Comparison of ENCODE assay signal across 8 mouse cellular contexts in genomic region chr15:98804054-98804453, GRCm38 (mm10). TPM values are rescaled to one million over a fixed set of nuclear protein-coding genes. Genes with fewer than 3 reads are reported as not detected.
DNase-seq lines count a peak whose midpoint lies in the region; ATAC-seq and TF ChIP-seq lines count a peak whose summit lies in the region.

No protein-coding gene starts in this region.

- 0 out of 2 replicates have a peak overlapping the region, but pooled peaks have one; percentile 5 for H3K4me3 ChIP-seq in forebrain, embryonic 11.5 days (ENCODE audit: low read depth, low read length)
- peak overlapping the region; percentile 17; the same call in 1 of the 2 replicates for H3K4me3 ChIP-seq in heart, postnatal 0 days (ENCODE audit: low read depth, low read length)
- H3K4me3 ChIP-seq in liver, embryonic 13.5 days (replicated peaks), result peak overlapping the region; percentile 19; the same call in 1 of the 2 replicates
- peak overlapping the region; percentile 28 for H3K4me3 ChIP-seq in stomach, embryonic 16.5 days (replicated peaks; ENCODE audit: low read length)

- peaks cover 99% of the 10 kb centered on the region for H3K27me3 ChIP-seq in forebrain, embryonic 11.5 days (ENCODE audit: control insufficient read depth, insufficient read depth, low read length)
- peaks cover 89% of the 10 kb centered on the region for H3K27me3 ChIP-seq in heart, postnatal 0 days (ENCODE audit: control insufficient read depth, insufficient read depth, low read length)
- peaks cover 100% of the 10 kb centered on the region for H3K27me3 ChIP-seq in liver, embryonic 13.5 days
- peaks cover 98% of the 10 kb centered on the region for H3K27me3 ChIP-seq in stomach, embryonic 16.5 days (ENCODE audit: control insufficient read depth, insufficient read depth, low read length)

- no peak overlapping the region for H3K4me2 ChIP-seq in forebrain, embryonic 11.5 days (ENCODE audit: low read depth, low read length, severe bottlenecking)
- peak overlapping the region; percentile 44 for H3K4me2 ChIP-seq in heart, postnatal 0 days (ENCODE audit: low read depth, low read length)
- peak overlapping the region; percentile 31 for H3K4me2 ChIP-seq in liver, embryonic 13.5 days
- peak overlapping the region; percentile 45 for H3K4me2 ChIP-seq in stomach, embryonic 16.5 days (ENCODE audit: low read depth, low read length)

- under 1% methylated on average over 32 of the region's 32 CpGs for WGBS in forebrain, embryonic 11.5 days
- 1% methylated on average over 32 of the region's 32 CpGs for WGBS in heart, postnatal 0 days
- under 1% methylated on average over 32 of the region's 32 CpGs for WGBS in liver, embryonic 13.5 days (ENCODE audit: insufficient replicate concordance)
- under 1% methylated on average over 32 of the region's 32 CpGs for WGBS in stomach, embryonic 16.5 days

- no peaks in the 10 kb centered on the region for H3K9me3 ChIP-seq in forebrain, embryonic 11.5 days (ENCODE audit: control insufficient read depth, low read length)
- no peaks in the 10 kb centered on the region for H3K9me3 ChIP-seq in heart, postnatal 0 days (replicated peaks; ENCODE audit: control insufficient read depth, low read length)
- no peaks in the 10 kb centered on the region for H3K9me3 ChIP-seq in liver, embryonic 13.5 days (replicated peaks)
- no peaks in the 10 kb centered on the region for H3K9me3 ChIP-seq in stomach, embryonic 16.5 days (replicated peaks; ENCODE audit: control insufficient read depth, low read length)

- ATAC-seq in forebrain, embryonic 11.5 days (replicated peaks; ENCODE audit: low FRiP score), result no peak
- peak; percentile 34; the same call in 1 of the 2 replicates for ATAC-seq in heart, postnatal 0 days (ENCODE audit: insufficient read depth, low read depth)
- ATAC-seq in liver, embryonic 13.5 days (ENCODE audit: low read depth), result peak; percentile 42; the same call in 1 of the 2 replicates
- ATAC-seq in stomach, embryonic 16.5 days (ENCODE audit: insufficient read depth, low FRiP score), result no peak

- H3K27ac ChIP-seq in forebrain, embryonic 11.5 days (ENCODE audit: low read depth, low read length), result no peak overlapping the region
- H3K27ac ChIP-seq in heart, postnatal 0 days (ENCODE audit: low read depth), result no peak overlapping the region
- H3K27ac ChIP-seq in liver, embryonic 13.5 days, result no peak overlapping the region
- H3K27ac ChIP-seq in stomach, embryonic 16.5 days (ENCODE audit: low read length), result no peak overlapping the region

- DNase-seq in CD8-positive naive resting alpha-beta T cell, adult 2 months (ENCODE audit: low read depth in 2 of 2, low spot score in 2 of 2), result peak; percentile 67 to 81
- peak; percentile 57 for DNase-seq in c-Kit-positive CD71-negative TER-119-negative erythroid progenitor cells, embryonic 14.5 days (ENCODE audit: low read depth)
- DNase-seq in forebrain, embryonic 11.5 days (ENCODE audit: low spot score), result peak; percentile 94
- peak; percentile 65 for DNase-seq in heart, postnatal 0 days (ENCODE audit: low spot score)
- peak; percentile 84 to 88 for DNase-seq in kidney, postnatal 25 days
- peak; percentile 69 for DNase-seq in liver, embryonic 13.5 days
- DNase-seq in neural tube, embryonic 10.5 days (ENCODE audit: extremely low spot score, low spot score), result peak; percentile 89

- H3K9ac ChIP-seq in forebrain, embryonic 11.5 days (ENCODE audit: low read length), result no peak overlapping the region
- no peak overlapping the region for H3K9ac ChIP-seq in heart, postnatal 0 days (replicated peaks; ENCODE audit: low read depth, low read length)
- H3K9ac ChIP-seq in liver, embryonic 13.5 days, result no peak overlapping the region
- peak overlapping the region; percentile 35; the same call in 1 of the 2 replicates for H3K9ac ChIP-seq in stomach, embryonic 16.5 days (ENCODE audit: low read length)

- no peaks in the 10 kb centered on the region for H3K36me3 ChIP-seq in forebrain, embryonic 11.5 days (ENCODE audit: control insufficient read depth, insufficient read depth, low read length)
- no peaks in the 10 kb centered on the region for H3K36me3 ChIP-seq in heart, postnatal 0 days (replicated peaks; ENCODE audit: control insufficient read depth, insufficient read depth, low read length)
- no peaks in the 10 kb centered on the region for H3K36me3 ChIP-seq in liver, embryonic 13.5 days
- H3K36me3 ChIP-seq in stomach, embryonic 16.5 days (ENCODE audit: control insufficient read depth, insufficient read depth, low read length), result no peaks in the 10 kb centered on the region

- TF ChIP-seq CTCF in heart, postnatal 0 days (IDR thresholded peaks at IDR 0.05; ENCODE audit: low read depth), result peak; percentile 71

- H3K4me1 ChIP-seq in forebrain, embryonic 11.5 days (replicated peaks; ENCODE audit: control insufficient read depth, insufficient read depth, low read length), result peaks cover 14% of the 10 kb centered on the region
- H3K4me1 ChIP-seq in heart, postnatal 0 days (ENCODE audit: control insufficient read depth, insufficient read depth), result peaks cover 25% of the 10 kb centered on the region
- H3K4me1 ChIP-seq in liver, embryonic 13.5 days (replicated peaks), result peaks cover 49% of the 10 kb centered on the region
- peaks cover 17% of the 10 kb centered on the region for H3K4me1 ChIP-seq in stomach, embryonic 16.5 days (ENCODE audit: control insufficient read depth, insufficient read depth, low read length)

- TF ChIP-seq EP300 in heart, postnatal 0 days (IDR thresholded peaks at IDR 0.05; ENCODE audit: low read depth), result no peak

RNA-seq across cellular contexts. Expression of gene Ddn, which starts 5.2 kb away (rescaled TPM):
- polyA plus RNA-seq in forebrain, embryonic 11.5 days (2014; fragmentation: Nextera tagmentation; extraction: Ambion mirVana), result not detected in 2 replicates
- 1.4 and 1.9 TPM in 2 replicates for total RNA-seq in heart, postnatal 0 days (2014; rRNA removed; ENCODE audit: low replicate concordance)
- polyA plus RNA-seq in heart, postnatal 0 days (2015; fragmentation: Nextera tagmentation; extraction: Ambion mirVana), result 0.11 TPM in 2 replicates
- polyA plus RNA-seq in liver, embryonic 13.5 days (2015; fragmentation: Nextera tagmentation; extraction: Ambion mirVana), result not detected in 2 replicates
- not detected in 2 replicates for polyA plus RNA-seq in stomach, embryonic 16.5 days (2015; fragmentation: Nextera tagmentation; extraction: Ambion mirVana)

RNA-seq across cellular contexts. Expression of gene Wnt1, which starts 14.4 kb away (rescaled TPM):
- 0.47 and 0.68 TPM in 2 replicates for polyA plus RNA-seq in forebrain, embryonic 11.5 days (2014; fragmentation: Nextera tagmentation; extraction: Ambion mirVana)
- not detected in 2 replicates for total RNA-seq in heart, postnatal 0 days (2014; rRNA removed; ENCODE audit: low replicate concordance)
- polyA plus RNA-seq in heart, postnatal 0 days (2015; fragmentation: Nextera tagmentation; extraction: Ambion mirVana), result not detected in 2 replicates
- polyA plus RNA-seq in liver, embryonic 13.5 days (2015; fragmentation: Nextera tagmentation; extraction: Ambion mirVana), result not detected in 2 replicates
- polyA plus RNA-seq in stomach, embryonic 16.5 days (2015; fragmentation: Nextera tagmentation; extraction: Ambion mirVana), result not detected in 2 replicates

RNA-seq across cellular contexts. Expression of gene Wnt10b, which starts 26.1 kb away (rescaled TPM):
- polyA plus RNA-seq in forebrain, embryonic 11.5 days (2014; fragmentation: Nextera tagmentation; extraction: Ambion mirVana), result 0.41 and 0.43 TPM in 2 replicates
- total RNA-seq in heart, postnatal 0 days (2014; rRNA removed; ENCODE audit: low replicate concordance), result not detected in 2 replicates
- 0.07 TPM in 1 of 2 replicates, not detected in the other for polyA plus RNA-seq in heart, postnatal 0 days (2015; fragmentation: Nextera tagmentation; extraction: Ambion mirVana)
- not detected in 2 replicates for polyA plus RNA-seq in liver, embryonic 13.5 days (2015; fragmentation: Nextera tagmentation; extraction: Ambion mirVana)
- polyA plus RNA-seq in stomach, embryonic 16.5 days (2015; fragmentation: Nextera tagmentation; extraction: Ambion mirVana), result 0.14 TPM in 1 of 2 replicates, not detected in the other

RNA-seq across cellular contexts. Expression of gene Prkag1, which starts 27.3 kb away (rescaled TPM):
- polyA plus RNA-seq in forebrain, embryonic 11.5 days (2014; fragmentation: Nextera tagmentation; extraction: Ambion mirVana), result 89.4 and 92.5 TPM in 2 replicates
- total RNA-seq in heart, postnatal 0 days (2014; rRNA removed; ENCODE audit: low replicate concordance), result 115 and 134 TPM in 2 replicates
- polyA plus RNA-seq in heart, postnatal 0 days (2015; fragmentation: Nextera tagmentation; extraction: Ambion mirVana), result 113 and 114 TPM in 2 replicates
- 116 and 117 TPM in 2 replicates for polyA plus RNA-seq in liver, embryonic 13.5 days (2015; fragmentation: Nextera tagmentation; extraction: Ambion mirVana)
- 85.4 and 86.4 TPM in 2 replicates for polyA plus RNA-seq in stomach, embryonic 16.5 days (2015; fragmentation: Nextera tagmentation; extraction: Ambion mirVana)

RNA-seq across cellular contexts. Expression of gene Arf3, which starts 41.0 kb away (rescaled TPM):
- 38.1 and 41.4 TPM in 2 replicates for polyA plus RNA-seq in forebrain, embryonic 11.5 days (2014; fragmentation: Nextera tagmentation; extraction: Ambion mirVana)
- 27.6 and 28.7 TPM in 2 replicates for total RNA-seq in heart, postnatal 0 days (2014; rRNA removed; ENCODE audit: low replicate concordance)
- 15.9 and 17.3 TPM in 2 replicates for polyA plus RNA-seq in heart, postnatal 0 days (2015; fragmentation: Nextera tagmentation; extraction: Ambion mirVana)
- polyA plus RNA-seq in liver, embryonic 13.5 days (2015; fragmentation: Nextera tagmentation; extraction: Ambion mirVana), result 11.9 and 13.8 TPM in 2 replicates
- 38.0 and 38.9 TPM in 2 replicates for polyA plus RNA-seq in stomach, embryonic 16.5 days (2015; fragmentation: Nextera tagmentation; extraction: Ambion mirVana)

Comparison
In these comparisons a context has a peak if more than half of its experiments do, and no peak if none do; other contexts are left out.
1. ATAC-seq: peak in heart, postnatal 0 days (single experiment) and liver, embryonic 13.5 days (single experiment); none in forebrain, embryonic 11.5 days (single experiment) and stomach, embryonic 16.5 days (single experiment).
2. Peak in every context shown above with its lines, with median percentiles within 50 percentile points of each other: DNase-seq and H3K4me3 ChIP-seq.